Mouse (Mus musculus): ENCODE measurements at regions not wholly inside any gene's neighbourhood (a gene's known extent, or its start where the extent isn't known, plus 50 kb on each side); places are given as distances from the start of the nearest gene placed in this dataset.

DNA sequence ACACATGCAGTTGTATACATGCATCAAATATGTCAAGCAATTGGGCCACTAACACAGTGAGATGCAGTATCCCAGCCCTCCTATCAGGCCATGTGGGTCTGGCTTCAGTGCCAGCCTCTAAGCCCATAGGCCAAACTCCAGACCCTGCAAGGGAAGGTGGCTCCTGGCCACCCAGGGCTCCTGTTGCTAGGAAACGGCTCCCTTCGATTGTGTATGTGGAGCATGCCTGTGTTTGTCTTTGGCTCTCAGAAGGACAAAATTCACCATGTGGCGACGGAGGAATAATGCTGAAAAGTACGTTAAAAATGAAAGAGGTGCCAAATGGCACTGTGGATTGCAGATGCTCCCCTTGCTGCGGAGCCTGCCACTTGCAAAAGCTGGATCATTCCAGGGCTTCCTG, 249.4 kb upstream of the Mki67 start:
- in situ Hi-C loops (cut with MboI, MseI), result no loop called here

DNA sequence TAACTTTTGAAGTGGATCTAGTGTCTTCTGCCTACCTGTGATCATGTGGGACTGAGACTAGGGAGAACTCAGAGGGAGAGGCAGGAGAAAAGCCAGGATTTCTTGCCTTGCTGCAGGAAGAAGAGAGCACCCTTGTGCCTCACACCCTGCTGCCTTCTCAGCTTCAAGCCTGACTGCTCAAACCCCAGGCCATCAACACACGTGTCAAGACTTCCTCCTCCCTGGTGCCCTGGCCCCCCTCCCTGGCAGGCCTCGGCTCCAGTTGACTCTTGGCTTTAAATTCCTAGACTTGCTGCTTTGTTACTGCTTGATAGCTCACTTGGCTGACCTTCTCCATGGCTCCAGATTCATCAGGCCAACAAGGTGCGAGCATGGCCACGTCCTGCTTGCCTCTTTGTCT, 250.1 kb upstream of the Mki67 start:
- in situ Hi-C loops (cut with MboI, MseI), result no loop called here

DNA sequence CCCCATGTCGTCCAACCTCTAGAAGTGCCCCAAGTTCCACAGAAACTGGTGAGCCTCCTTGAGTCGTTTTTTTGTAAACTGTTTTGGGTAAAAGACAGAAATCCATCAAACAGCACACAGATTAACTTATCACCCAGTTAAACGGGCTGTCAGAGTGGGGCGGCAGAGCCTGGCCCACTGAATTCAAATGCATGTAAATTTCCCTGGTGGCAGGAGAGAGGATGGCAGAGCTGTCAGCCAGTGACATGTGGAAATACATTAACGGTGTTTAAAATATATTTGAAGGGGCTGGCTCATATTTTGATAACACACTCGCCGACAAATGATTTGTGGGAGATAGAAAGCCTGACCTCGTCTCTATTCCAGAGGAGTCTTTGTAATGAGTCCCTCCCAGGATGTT, 252.5 kb upstream of the Mki67 start:
- in situ Hi-C loops (cut with MboI, MseI), result no loop called here

GRCm38 (mm10) chr7:135986021-135986420, 269.9 kb upstream of the Mki67 start:
- in situ Hi-C loops (cut with MboI, MseI), result no loop called here

DNA sequence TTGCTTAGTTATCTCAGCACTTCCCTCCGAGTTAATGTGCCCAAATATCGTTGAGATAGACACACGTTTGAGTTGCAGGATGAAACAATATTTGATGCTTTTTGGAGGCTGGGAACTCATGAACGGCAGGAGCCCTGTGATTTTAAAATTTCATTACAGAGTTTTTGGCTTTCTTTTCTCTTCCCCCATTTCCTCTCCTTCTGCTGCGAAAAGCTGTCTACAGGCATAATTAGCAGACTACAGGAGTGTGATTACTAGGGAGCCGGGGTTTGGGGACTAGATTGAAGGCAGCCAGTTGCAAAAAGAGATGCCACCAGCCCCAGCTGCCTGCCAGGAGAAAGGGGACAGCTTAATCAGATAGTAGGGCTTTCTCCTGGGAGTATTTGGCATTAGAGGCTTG, 274.2 kb upstream of the Mki67 start:
- in situ Hi-C loops (cut with MboI, MseI), result no loop called here

GRCm38 (mm10) chr7:135996896-135997295, 280.7 kb upstream of the Mki67 start:
- in situ Hi-C loops (cut with MboI, MseI), result no loop called here

GRCm38 (mm10) chr7:135997640-135998039, 281.5 kb upstream of the Mki67 start:
- in situ Hi-C loops (cut with MboI, MseI), result no loop called here

GRCm38 (mm10) chr7:136002382-136002781, 286.2 kb upstream of the Mki67 start:
- in situ Hi-C loops (cut with MboI, MseI), result no loop called here

DNA sequence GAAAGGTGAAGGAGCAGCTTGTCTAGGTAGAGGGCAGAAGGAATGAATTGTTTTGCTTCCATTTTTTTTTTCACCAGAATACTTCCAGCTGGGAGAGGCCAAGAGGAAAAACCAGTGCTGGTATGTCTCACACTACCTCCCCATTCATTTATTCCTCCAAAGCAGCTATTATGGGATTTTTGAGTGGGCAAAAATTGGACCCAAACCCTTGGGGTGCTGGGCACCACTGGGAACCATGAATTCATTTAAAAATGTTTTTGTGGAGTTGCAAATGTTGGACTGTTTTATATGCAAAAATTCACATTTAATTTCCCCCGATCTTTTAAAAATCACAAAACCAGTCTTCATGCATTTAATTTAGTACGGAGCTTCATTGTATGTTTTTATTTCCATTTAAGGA, 287.1 kb upstream of the Mki67 start:
- in situ Hi-C loops (cut with MboI, MseI), result no loop called here

DNA sequence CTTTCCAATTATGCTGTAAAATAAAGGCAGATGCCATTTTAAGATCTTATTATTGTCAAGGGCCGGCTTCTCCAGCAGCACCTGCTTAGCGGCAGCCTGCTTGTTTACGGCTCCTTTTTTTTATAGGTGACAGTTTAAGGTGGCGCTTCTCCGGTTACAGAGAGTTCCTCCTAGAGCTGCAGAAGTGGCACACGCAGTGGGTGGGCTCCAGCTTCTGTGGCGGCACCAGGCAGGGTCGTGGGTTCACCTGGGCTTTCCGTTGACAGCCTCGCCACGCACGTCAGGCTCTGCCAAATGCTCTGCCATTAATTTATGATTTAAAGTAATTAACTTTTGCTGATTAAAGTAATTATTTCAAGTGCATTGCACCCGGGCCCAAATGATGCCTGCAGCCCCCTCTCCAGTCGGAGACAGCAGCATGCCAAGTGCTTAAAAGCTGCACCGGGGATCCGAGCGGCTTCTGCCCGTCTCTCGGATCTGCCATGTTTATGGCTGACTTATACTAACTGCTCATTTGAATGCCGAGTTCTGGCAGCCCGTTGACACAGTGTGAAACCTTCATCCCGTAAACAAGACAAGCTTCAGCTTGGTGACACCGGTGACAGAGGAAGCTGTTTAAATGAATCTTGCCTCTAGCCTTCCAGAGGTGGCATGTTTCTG, 291.8 kb upstream of the Mki67 start:
- in situ Hi-C loops (cut with MboI, MseI), result no loop called here

- in situ Hi-C loops (cut with MboI, MseI), result no loop called here
Observed at GRCm38 (mm10) chr7:136008486-136008885, 292.3 kb upstream of the Mki67 start.

DNA sequence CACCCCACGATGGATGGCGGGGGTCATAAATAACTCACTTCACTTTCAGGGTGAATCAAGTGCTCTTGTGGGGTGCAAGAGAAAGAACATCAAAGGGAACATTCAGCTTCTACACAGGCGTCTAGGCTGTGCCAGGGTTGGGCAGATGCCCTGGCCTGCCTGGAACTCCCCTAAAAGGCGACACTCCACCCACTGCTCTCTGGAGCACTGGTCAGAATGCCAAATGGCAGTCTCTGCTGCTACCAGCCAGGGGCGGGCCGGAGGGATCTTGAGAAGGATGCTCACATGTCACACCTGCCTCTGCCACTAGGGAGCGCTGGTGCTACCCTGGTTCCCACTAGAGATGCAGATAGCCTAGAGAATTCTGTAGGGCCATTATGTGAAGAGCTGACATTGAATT, 293.9 kb upstream of the Mki67 start:
- in situ Hi-C loops (cut with MboI, MseI), result no loop called here

- in situ Hi-C loops (cut with MboI, MseI), result no loop called here
Observed at GRCm38 (mm10) chr7:136014706-136015105, 298.5 kb upstream of the Mki67 start.

GRCm38 (mm10) chr7:136016918-136017317, 300.8 kb upstream of the Mki67 start:
- in situ Hi-C loops (cut with MboI, MseI), result no loop called here

DNA sequence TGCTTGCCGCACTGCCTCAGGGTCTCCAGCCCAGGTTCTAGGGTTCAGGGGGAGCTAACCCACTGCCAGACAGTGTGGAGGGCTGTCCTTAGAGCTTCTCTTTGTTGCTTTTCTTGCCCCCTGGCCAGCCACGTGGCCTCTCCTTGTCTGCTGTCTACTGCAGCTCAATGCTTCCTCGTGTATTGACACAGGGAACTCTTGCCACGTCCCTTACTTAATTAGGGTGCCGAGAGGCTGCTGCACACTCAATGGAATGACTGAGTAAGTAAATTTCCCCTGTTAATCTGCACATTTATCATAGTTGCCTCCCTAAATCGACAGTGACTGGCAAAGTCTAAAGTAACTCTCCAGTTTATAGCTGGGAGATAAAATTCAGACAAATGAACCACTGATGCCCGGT, 304.4 kb upstream of the Mki67 start:
- in situ Hi-C loops (cut with MboI, MseI), result no loop called here

GRCm38 (mm10) chr7:136021071-136021470, 304.9 kb upstream of the Mki67 start:
- in situ Hi-C loops (cut with MboI, MseI), result no loop called here

DNA sequence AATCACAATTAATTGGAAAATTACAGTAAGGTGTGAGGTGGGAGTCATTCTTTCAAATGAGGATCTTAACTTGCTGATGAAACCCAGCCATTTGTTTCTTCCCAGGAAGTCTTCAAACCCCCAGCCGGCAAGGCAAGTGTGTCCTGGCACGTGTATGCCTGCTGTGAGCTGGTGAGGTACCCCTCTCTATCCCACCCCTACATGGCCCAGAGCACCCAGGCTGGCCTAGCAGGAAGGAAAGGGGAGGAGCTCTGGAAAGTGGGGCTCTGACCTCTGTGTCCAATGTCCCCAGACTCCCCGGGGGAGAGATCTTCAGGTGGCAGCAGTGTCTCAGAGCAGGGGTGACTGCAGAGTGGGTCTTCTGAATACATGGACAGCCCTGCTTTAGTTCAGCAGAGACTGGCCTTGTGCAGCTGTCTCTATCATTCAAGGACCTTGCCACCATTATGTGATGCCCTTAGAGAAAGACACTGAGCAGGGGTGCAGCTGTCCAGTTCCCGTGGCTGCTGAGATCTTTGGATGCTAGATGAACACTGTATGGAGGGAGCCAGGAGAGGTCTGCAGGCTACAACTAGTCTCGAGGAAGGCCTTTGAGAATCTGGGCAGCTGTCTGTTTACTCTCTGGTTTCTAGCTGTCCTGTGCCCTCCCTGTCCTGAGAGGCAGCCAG, 306.8 kb upstream of the Mki67 start:
- in situ Hi-C loops (cut with MboI, MseI), result no loop called here

GRCm38 (mm10) chr7:136026451-136026850, 310.3 kb upstream of the Mki67 start:
- in situ Hi-C loops (cut with MboI, MseI), result no loop called here

- in situ Hi-C loops (cut with MboI, MseI), result no loop called here
Observed at GRCm38 (mm10) chr7:136032026-136032425, 315.9 kb upstream of the Mki67 start.

DNA sequence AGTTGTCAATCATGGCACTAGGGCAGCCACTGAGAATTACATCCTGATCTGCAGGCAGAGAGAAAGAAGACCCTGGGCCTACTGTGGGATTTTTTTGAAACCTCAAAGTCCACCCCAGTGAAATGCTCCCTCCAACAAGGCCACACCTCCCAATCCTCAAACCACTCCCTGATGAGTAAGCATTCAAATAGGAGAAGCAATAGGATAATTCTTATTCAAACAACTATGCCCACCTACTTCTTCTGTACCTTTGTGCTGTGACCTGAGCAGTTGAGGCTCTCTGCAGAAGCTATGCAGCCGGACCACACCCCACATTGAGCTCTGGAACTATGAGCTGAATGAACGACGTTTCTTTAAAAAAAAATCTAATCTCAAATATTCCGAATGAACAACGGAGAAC, 317.4 kb upstream of the Mki67 start:
- in situ Hi-C loops (cut with MboI, MseI), result no loop called here

- in situ Hi-C loops (cut with MboI, MseI), result no loop called here
Observed at GRCm38 (mm10) chr7:136035735-136036134, 319.6 kb upstream of the Mki67 start.

DNA sequence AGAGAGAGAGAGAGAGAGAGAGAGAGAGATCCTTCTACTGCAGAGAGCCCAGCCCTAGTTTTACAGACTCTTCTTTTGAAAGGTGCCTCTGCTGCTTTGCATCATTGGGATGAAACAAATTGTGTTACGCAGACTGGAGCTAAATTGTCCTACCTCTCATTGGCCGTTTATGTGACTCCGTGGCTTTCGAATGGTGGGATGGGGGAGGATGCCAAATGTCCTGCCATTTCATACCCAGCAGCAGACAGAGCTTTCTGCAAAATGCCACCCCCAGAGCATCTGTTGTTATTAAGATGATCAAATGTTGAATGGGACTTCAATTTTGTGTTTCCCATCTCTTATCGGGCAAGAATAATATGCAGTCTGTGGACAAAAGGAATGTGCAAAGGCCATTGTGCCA, 321.9 kb upstream of the Mki67 start:
- in situ Hi-C loops (cut with MboI, MseI), result no loop called here

- in situ Hi-C loops (cut with MboI, MseI), result no loop called here
Observed at GRCm38 (mm10) chr7:136038906-136039305, 322.7 kb upstream of the Mki67 start.

- in situ Hi-C loops (cut with MboI, MseI), result no loop called here
Observed at GRCm38 (mm10) chr7:136041921-136042320, 325.8 kb upstream of the Mki67 start.
